Mouse (Mus musculus) hindbrain, embryonic 13.5 days (tissue): ENCODE measurements around the gene 2610301B20Rik. TPM values are rescaled to one million over a fixed set of nuclear protein-coding genes. Genes with fewer than 3 reads are reported as not detected.
"Not testable (repeated sequence)": the region's sequence is repeated elsewhere in the genome, so short reads cannot be mapped to it uniquely, and the experiment has no call there.

Experiments
- ATAC-seq: fragments of 200-750 bp; cut with Nextera tagmentation; 2 replicates; pipeline ENCODE4 v1.8.0; 2017; ENCODE audit warnings: moderate TSS enrichment; ENCODE audit not compliant: low FRiP score
- H3K27ac ChIP-seq: fragments of 300-500 bp; sonication (generic); 2 replicates; pipeline ENCODE4 v1.5.1; 2015; ENCODE audit warnings: inconsistent platforms, mild to moderate bottlenecking, moderate library complexity
- H3K27me3 ChIP-seq: fragments of 300-500 bp; sonication (generic); 2 replicates; pipeline ENCODE4 v1.6.1; 2015; ENCODE audit warnings: mild to moderate bottlenecking, inconsistent platforms
- H3K36me3 ChIP-seq: fragments of 300-500 bp; sonication (generic); 2 replicates; pipeline ENCODE4 v1.6.1; 2015; ENCODE audit warnings: mild to moderate bottlenecking, inconsistent platforms
- H3K4me1 ChIP-seq: fragments of 300-500 bp; sonication (generic); replicated peaks from 2 replicates; pipeline ENCODE4 v1.6.1; 2015; ENCODE audit warnings: inconsistent platforms
- H3K4me2 ChIP-seq: fragments of 300-500 bp; sonication (generic); 2 replicates; pipeline ENCODE4 v1.6.1; 2015; ENCODE audit warnings: inconsistent platforms, mild to moderate bottlenecking, moderate library complexity
- H3K4me3 ChIP-seq: fragments of 300-500 bp; sonication (generic); 2 replicates; pipeline ENCODE4 v1.5.1; 2015; ENCODE audit warnings: mild to moderate bottlenecking, inconsistent platforms
- H3K9ac ChIP-seq: fragments of 300-500 bp; sonication (generic); 2 replicates; pipeline ENCODE4 v1.6.1; 2015; ENCODE audit warnings: mild to moderate bottlenecking, inconsistent platforms
- H3K9me3 ChIP-seq: fragments of 300-500 bp; sonication (generic); 2 replicates; pipeline ENCODE4 v1.6.1; 2016; ENCODE audit warnings: inconsistent platforms
- WGBS: fragments of 180-500 bp; shearing (Covaris S2); methylation state at CpG from one replicate; pipeline ENCODE4 v1.1.7; 2015; 5-methylcytosine and 5-hydroxymethylcytosine counted together
- polyA plus RNA-seq: library from polyadenylated mRNA; unstranded; fragments of >200 nt; fragmentation: Nextera tagmentation; extraction: Ambion mirVana; gene quantifications from 2 replicates; pipeline ENCODE4 v1.2.1, GENCODE M21; 2015

Gene 2610301B20Rik
- polyA plus RNA-seq, 1 experiment from 2014 or later, result 45.0 TPM

- 33% methylated on average over 16 of the region's 16 CpGs for WGBS
- Histone ChIP-seq H3K4me1 (peaks cover 15% of the 10 kb centered on the region), H3K36me3 (no peaks in the 10 kb centered on the region), H3K9ac (peak overlapping the region; percentile 91; the same call in 1 of the 2 replicates), H3K4me3 (peak overlapping the region; percentile 92), H3K27me3 (no peaks in the 10 kb centered on the region), H3K9me3 (no peaks in the 10 kb centered on the region), H3K4me2 (peak overlapping the region; percentile 68), H3K27ac (peak overlapping the region; percentile 97)
- ATAC-seq, result no peak
Measured at GRCm38 (mm10) chr4:10872685-10873539, 1.4 kb upstream of the 2610301B20Rik start.

- Histone ChIP-seq H3K9me3 (no peaks in the 10 kb centered on the region), H3K36me3 (no peaks in the 10 kb centered on the region), H3K9ac (peak overlapping the region; percentile 91), H3K4me2 (peak overlapping the region; percentile 68), H3K27me3 (no peaks in the 10 kb centered on the region), H3K4me3 (peak overlapping the region; percentile 92), H3K4me1 (peaks cover 15% of the 10 kb centered on the region), H3K27ac (peak overlapping the region; percentile 97)
- ATAC-seq, result peak; percentile 53
- 1% methylated on average over 7 of the region's 8 CpGs for WGBS
Measured at GRCm38 (mm10) chr4:10873549-10873919, 764 bp upstream of the 2610301B20Rik start.

- H3K27me3 ChIP-seq, result no peaks in the 10 kb centered on the region
- H3K27ac ChIP-seq, result peak overlapping the region; percentile 97
- peak; percentile 87 for ATAC-seq
- peak overlapping the region; percentile 91 for H3K9ac ChIP-seq
- H3K4me1 ChIP-seq, result peaks cover 15% of the 10 kb centered on the region
- H3K36me3 ChIP-seq, result no peaks in the 10 kb centered on the region
- peak overlapping the region; percentile 92 for H3K4me3 ChIP-seq
- WGBS, result under 1% methylated on average over 37 of the region's 37 CpGs
- no peaks in the 10 kb centered on the region for H3K9me3 ChIP-seq
- H3K4me2 ChIP-seq, result peak overlapping the region; percentile 68
Measured at GRCm38 (mm10) chr4:10874718-10875121, 422 bp downstream of the 2610301B20Rik start.

GRCm38 (mm10) chr4:10875407-10875806 lies 1.1 kb downstream of the 2610301B20Rik start:
- ATAC-seq, result no peak
- no peaks in the 10 kb centered on the region for H3K36me3 ChIP-seq

GRCm38 (mm10) chr4:10877057-10877456 lies 2.8 kb downstream of the 2610301B20Rik start:
- Histone ChIP-seq H3K9ac (no peak overlapping the region), H3K27ac (no peak overlapping the region), H3K27me3 (no peaks in the 10 kb centered on the region), H3K9me3 (no peaks in the 10 kb centered on the region), H3K36me3 (peaks cover 3% of the 10 kb centered on the region; the same call in 1 of the 2 replicates), H3K4me1 (peaks cover 17% of the 10 kb centered on the region), H3K4me3 (no peak overlapping the region), H3K4me2 (no peak overlapping the region)
- WGBS, result 96% methylated on average over 1 of the region's 1 CpGs
- no peak for ATAC-seq

More at GRCm38 (mm10) chr4:10875407-10875806, 1.1 kb downstream of the 2610301B20Rik start:
- peak overlapping the region; percentile 91 for H3K9ac ChIP-seq
- H3K4me3 ChIP-seq, result peak overlapping the region; percentile 92
- no peaks in the 10 kb centered on the region for H3K27me3 ChIP-seq
- H3K4me1 ChIP-seq, result peaks cover 17% of the 10 kb centered on the region
- peak overlapping the region; percentile 68 for H3K4me2 ChIP-seq
- peak overlapping the region; percentile 97 for H3K27ac ChIP-seq
- H3K9me3 ChIP-seq, result no peaks in the 10 kb centered on the region

- peaks cover 56% of the 10 kb centered on the region for H3K36me3 ChIP-seq
- no peaks in the 10 kb centered on the region for H3K27me3 ChIP-seq
- WGBS, result 95% methylated on average over 8 of the region's 8 CpGs
- H3K4me2 ChIP-seq, result no peak overlapping the region
- ATAC-seq, result no peak
- H3K9me3 ChIP-seq, result no peaks in the 10 kb centered on the region; the same call in 1 of the 2 replicates
- H3K9ac ChIP-seq, result no peak overlapping the region
- no peak overlapping the region for H3K4me3 ChIP-seq
- H3K27ac ChIP-seq, result no peak overlapping the region
- 0 out of 2 replicates have a peak, but pooled peaks cover 2% of the 10 kb centered on the region for H3K4me1 ChIP-seq
Measured at GRCm38 (mm10) chr4:10883740-10884408, 9.6 kb downstream of the 2610301B20Rik start.

GRCm38 (mm10) chr4:10888835-10889234 lies 14.5 kb downstream of the 2610301B20Rik start:
- H3K27me3 ChIP-seq, result no peaks in the 10 kb centered on the region
- no peak overlapping the region for H3K27ac ChIP-seq
- no peaks in the 10 kb centered on the region; the same call in 1 of the 2 replicates for H3K9me3 ChIP-seq
- ATAC-seq, result no peak
- no peak overlapping the region for H3K4me2 ChIP-seq
- H3K4me3 ChIP-seq, result no peak overlapping the region
- peaks cover 53% of the 10 kb centered on the region for H3K36me3 ChIP-seq
- WGBS, result 95% methylated on average over 10 of the region's 10 CpGs
- H3K4me1 ChIP-seq, result no peaks in the 10 kb centered on the region
- H3K9ac ChIP-seq, result no peak overlapping the region

- H3K27ac ChIP-seq, result no peak overlapping the region
- H3K4me2 ChIP-seq, result no peak overlapping the region
- H3K4me1 ChIP-seq, result no peaks in the 10 kb centered on the region
- no peak for ATAC-seq
- H3K9ac ChIP-seq, result no peak overlapping the region
- no peaks in the 10 kb centered on the region for H3K9me3 ChIP-seq
- peaks cover 33% of the 10 kb centered on the region for H3K36me3 ChIP-seq
- H3K27me3 ChIP-seq, result no peaks in the 10 kb centered on the region
- H3K4me3 ChIP-seq, result no peak overlapping the region
- WGBS, result 84% methylated on average over 4 of the region's 4 CpGs
Measured at GRCm38 (mm10) chr4:10896262-10896661, 22.0 kb downstream of the 2610301B20Rik start.

- ATAC-seq, result peak; percentile 73; the same call in 1 of the 2 replicates
- Histone ChIP-seq H3K9me3 (no peaks in the 10 kb centered on the region), H3K9ac (no peak overlapping the region), H3K4me2 (no peak overlapping the region), H3K27ac (no peak overlapping the region), H3K4me1 (no peaks in the 10 kb centered on the region), H3K4me3 (no peak overlapping the region), H3K36me3 (peaks cover 33% of the 10 kb centered on the region), H3K27me3 (no peaks in the 10 kb centered on the region)
Measured at GRCm38 (mm10) chr4:10896859-10897258, 22.6 kb downstream of the 2610301B20Rik start.

- H3K27me3 ChIP-seq, result no peaks in the 10 kb centered on the region
- no peaks in the 10 kb centered on the region for H3K36me3 ChIP-seq
- WGBS, result 4% methylated on average over 13 of the region's 13 CpGs
- no peaks in the 10 kb centered on the region for H3K9me3 ChIP-seq
- 0 out of 2 replicates have a peak overlapping the region, but pooled peaks have one; percentile 24 for H3K9ac ChIP-seq
- ATAC-seq, result peak; percentile 57; the same call in 1 of the 2 replicates
- H3K4me2 ChIP-seq, result peak overlapping the region; percentile 27
- no peak overlapping the region for H3K4me3 ChIP-seq
- peaks cover 11% of the 10 kb centered on the region for H3K4me1 ChIP-seq
- H3K27ac ChIP-seq, result no peak overlapping the region
Measured at GRCm38 (mm10) chr4:10905234-10905801, 31.0 kb downstream of the 2610301B20Rik start.

GRCm38 (mm10) chr4:10911417-10911816 lies 37.1 kb downstream of the 2610301B20Rik start:
- not testable (repeated sequence) for H3K36me3 ChIP-seq, H3K27ac ChIP-seq

GRCm38 (mm10) chr4:10911909-10912478 lies 37.7 kb downstream of the 2610301B20Rik start:
- H3K9me3 ChIP-seq, result no peaks in the 10 kb centered on the region
- H3K27ac ChIP-seq, result no peak overlapping the region
- no peaks in the 10 kb centered on the region for H3K36me3 ChIP-seq
- H3K4me2 ChIP-seq, result no peak overlapping the region
- no peaks in the 10 kb centered on the region for H3K4me1 ChIP-seq
- no peak overlapping the region for H3K4me3 ChIP-seq
- no peaks in the 10 kb centered on the region for H3K27me3 ChIP-seq
- H3K9ac ChIP-seq, result no peak overlapping the region
- 80% methylated on average over 6 of the region's 6 CpGs for WGBS
- ATAC-seq, result no peak

More at GRCm38 (mm10) chr4:10911417-10911816, 37.1 kb downstream of the 2610301B20Rik start:
- not testable (repeated sequence) for ATAC-seq, H3K4me2 ChIP-seq, H3K9me3 ChIP-seq, H3K4me3 ChIP-seq, H3K4me1 ChIP-seq, H3K27me3 ChIP-seq, H3K9ac ChIP-seq
- WGBS, result 50% methylated on average over 7 of the region's 7 CpGs
